Mouse (Mus musculus) layer of hippocampus, adult 9-10 months (tissue): Measurements from ENCODE around the gene Maco1.
"Not testable (repeated sequence)": the region's sequence is repeated elsewhere in the genome, so short reads cannot be mapped to it uniquely, and the experiment has no call there.

Experiments
- DNase-seq: peaks from one replicate; pipeline ENCODE4 v3.0.0; 2022; ENCODE audit warnings: low spot score

Gene Maco1

DNA sequence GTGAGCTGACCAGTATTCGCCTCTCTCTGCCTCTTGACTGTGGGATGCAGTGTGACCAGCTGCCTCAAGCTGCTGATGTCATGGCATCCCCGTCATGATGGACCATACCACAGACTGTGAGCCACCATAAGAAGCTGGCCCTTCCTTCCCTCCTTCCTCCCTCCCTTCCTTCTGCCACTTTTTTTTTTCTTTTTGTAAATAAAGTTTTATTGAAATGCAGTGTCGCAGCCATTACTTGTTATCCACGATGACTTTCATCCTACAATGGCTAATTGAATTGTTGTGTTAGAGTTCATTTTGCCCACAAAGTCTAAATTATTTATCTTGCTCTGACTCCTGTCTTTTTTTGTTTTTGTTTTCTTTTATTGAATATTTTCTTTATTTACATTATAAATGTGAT is 5.3 kb upstream of the Maco1 start:
- no peak for DNase-seq

- DNase-seq: no peak
Measured at GRCm38 (mm10) chr4:134856501-134856900, 3.4 kb upstream of the Maco1 start.

GRCm38 (mm10) chr4:134856056-134856455 is 2.9 kb upstream of the Maco1 start:
- no peak for DNase-seq

GRCm38 (mm10) chr4:134855371-134855770 is 2.2 kb upstream of the Maco1 start:
- DNase-seq: no peak

- peak; percentile 89 for DNase-seq
Measured at GRCm38 (mm10) chr4:134853637-134854485, 716 bp upstream of the Maco1 start.

- DNase-seq: no peak
Measured at GRCm38 (mm10) chr4:134852438-134853255, 498 bp downstream of the Maco1 start.

DNA sequence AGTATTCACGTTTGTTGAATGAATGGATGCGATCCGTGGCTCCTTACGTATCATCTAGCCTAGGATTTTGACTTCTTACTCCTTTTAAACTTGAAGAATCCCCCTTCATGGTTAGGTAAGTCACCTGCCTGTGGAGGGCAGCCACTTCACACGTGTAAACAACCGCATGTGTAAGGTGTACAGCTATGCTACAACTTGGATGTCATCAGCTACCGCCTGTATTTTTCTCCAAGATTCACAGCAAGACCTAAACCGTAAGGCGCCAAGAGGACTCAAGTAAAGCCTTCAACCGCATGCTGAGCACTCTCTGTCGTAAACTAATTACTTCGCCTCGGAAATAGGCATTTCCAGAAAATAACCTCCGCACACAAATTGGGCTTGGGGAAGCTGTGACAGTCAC is 1.3 kb downstream of the Maco1 start:
- DNase-seq: no peak

DNA sequence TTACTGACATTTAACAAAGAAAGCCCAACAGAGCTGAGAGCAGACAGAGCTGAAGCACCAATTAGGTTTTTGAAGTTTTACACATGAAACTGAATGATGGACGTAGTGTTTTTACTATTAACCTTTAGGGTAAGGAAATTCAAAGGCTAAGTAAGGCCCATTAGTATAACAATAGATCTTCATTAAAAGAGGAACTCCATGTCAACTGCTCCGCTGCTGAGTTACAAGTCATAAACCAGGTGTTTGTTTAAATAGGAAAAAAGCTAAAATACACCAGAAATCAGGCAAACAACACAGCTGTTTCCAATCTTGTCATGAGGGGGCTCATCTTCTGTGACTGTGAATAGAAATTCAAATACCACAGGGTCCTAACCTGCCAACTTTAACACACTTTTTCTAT is 1.9 kb downstream of the Maco1 start:
- DNase-seq: no peak

GRCm38 (mm10) chr4:134850551-134850950 is 2.6 kb downstream of the Maco1 start:
- no peak for DNase-seq

DNA sequence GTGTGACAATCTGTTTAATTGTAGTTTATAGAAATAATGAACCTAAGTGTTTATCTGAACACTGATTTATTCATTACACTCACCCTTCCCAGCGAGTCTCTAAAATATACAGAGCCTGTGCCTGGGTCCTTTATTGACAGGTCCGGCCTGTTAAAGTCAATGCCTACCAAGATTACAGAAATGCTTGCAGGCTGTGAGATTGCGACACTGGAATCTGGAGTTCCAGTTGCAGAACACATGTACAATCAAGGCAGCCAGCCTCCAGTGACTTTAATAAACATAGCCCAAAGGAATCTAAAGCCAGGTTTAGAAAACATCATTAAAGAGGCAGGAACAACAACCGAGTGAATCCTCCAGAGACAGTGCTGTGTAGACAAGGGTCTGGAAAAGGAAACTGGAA is 5.6 kb downstream of the Maco1 start:
- no peak for DNase-seq

DNA sequence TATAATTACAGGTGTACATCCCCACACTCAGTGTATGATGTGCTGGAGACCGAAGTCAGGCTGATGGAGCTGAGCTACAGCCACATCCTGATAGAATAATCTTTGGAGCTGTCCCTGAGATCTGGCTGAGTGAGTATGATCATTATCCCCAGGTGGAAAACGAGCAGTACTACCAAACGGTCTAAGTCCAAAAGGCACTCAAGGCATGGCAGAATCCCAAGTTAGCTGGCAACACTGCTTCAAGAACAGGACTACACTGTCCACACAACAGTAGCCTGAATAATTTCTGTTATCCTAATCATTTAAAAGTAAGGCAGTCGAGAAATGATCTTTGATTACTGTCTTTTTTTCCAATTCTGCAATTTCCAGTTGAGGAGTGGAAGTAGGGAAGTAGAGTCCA is 9.6 kb downstream of the Maco1 start:
- no peak for DNase-seq

DNA sequence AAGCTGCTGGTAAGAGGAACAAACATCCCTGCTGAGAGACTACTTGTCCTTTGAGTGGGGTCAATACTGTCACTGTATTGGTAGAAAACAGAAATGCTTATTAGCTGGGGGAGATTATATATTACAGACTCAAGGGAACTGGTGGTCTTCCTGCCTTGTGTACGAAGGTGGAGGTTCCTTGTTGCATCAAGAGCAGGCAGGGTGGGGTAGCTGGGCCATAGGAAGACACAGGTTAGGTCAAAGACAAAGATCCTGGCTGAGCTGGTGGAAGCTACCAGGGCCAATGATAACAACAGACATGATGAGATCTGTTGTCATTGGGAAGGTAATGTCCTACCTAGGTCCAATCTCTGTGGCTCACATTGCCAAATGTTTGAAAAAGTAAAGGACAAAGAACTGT is 12.9 kb downstream of the Maco1 start:
- no peak for DNase-seq

- DNase-seq: not testable (repeated sequence)
Measured at GRCm38 (mm10) chr4:134838706-134839105, 14.4 kb downstream of the Maco1 start.

DNA sequence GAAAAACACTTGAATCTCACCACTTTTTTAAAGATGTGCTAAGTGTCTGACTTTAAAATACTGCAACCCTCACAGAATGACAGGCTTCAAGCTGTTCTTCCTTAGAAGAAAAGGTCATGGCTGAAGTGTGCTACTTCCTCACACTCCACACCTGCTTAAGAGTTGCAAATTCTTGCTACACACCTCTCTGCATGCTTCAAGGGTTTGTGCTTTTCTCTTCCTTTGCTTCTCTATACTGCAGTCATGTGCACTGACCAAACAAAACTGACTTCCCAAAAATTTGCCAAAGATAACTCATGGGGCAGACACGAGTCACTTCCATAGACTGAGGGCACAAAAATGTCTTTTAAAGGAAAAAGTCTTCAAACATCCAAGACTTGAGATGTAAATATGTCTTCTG is 14.9 kb downstream of the Maco1 start:
- DNase-seq: no peak

GRCm38 (mm10) chr4:134835486-134835885 is 17.7 kb downstream of the Maco1 start:
- no peak for DNase-seq

GRCm38 (mm10) chr4:134831934-134832333 is 21.2 kb downstream of the Maco1 start:
- DNase-seq: no peak

DNA sequence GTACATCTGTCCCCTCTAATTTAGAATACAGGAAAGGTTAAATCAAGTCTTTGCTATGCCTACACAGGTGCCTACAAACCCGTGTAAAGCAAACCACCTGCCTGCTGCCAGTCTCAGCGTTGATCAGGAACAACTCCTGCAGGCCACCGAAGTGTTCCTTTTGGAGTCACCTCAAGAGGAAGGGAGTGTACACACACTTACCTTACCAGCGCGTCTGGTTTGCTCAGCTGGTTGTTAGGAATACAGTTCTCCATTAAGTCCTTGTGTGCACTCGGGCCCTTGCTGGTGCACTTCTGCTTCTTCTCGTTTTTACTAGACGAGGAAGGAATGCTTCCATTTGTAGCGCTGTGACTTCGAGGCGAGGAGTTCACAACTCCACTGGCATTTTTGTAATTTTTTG is 25.3 kb downstream of the Maco1 start:
- DNase-seq: no peak

GRCm38 (mm10) chr4:134826348-134826747 is 26.8 kb downstream of the Maco1 start:
- DNase-seq: no peak

- DNase-seq: not testable (repeated sequence)
Measured at GRCm38 (mm10) chr4:134825864-134826263, 27.3 kb downstream of the Maco1 start.

GRCm38 (mm10) chr4:134823560-134823959 is 29.6 kb downstream of the Maco1 start:
- DNase-seq: no peak

GRCm38 (mm10) chr4:134821061-134821460 is 32.1 kb downstream of the Maco1 start:
- no peak for DNase-seq

- no peak for DNase-seq
Measured at GRCm38 (mm10) chr4:134817706-134818105, 35.4 kb downstream of the Maco1 start.

- no peak for DNase-seq
Measured at GRCm38 (mm10) chr4:134814229-134814571, 38.9 kb downstream of the Maco1 start.
